Mouse (Mus musculus) cerebellum, adult 2 months (tissue): Measurements from ENCODE around the gene Acad10. TPM values are rescaled to one million over a fixed set of nuclear protein-coding genes. Genes with fewer than 3 reads are reported as not detected.

Experiments used
- DNase-seq, 2 experiments: peaks; one replicate each; pipeline ENCODE4 v3.0.0; 2021
- H3K27ac ChIP-seq: fragments of 200-500 bp; 2 replicates; pipeline ENCODE4 v1.5.1; 2012; ENCODE audit warnings: low read length, control low read depth, inconsistent platforms; ENCODE audit not compliant: insufficient read depth
- H3K27me3 ChIP-seq: fragments of 200-500 bp; 2 replicates; pipeline ENCODE4 v1.6.1; 2012; ENCODE audit warnings: inconsistent platforms, mild to moderate bottlenecking, low read length, moderate library complexity; ENCODE audit not compliant: control insufficient read depth, insufficient read depth
- H3K4me1 ChIP-seq: fragments of 200-500 bp; 2 replicates; pipeline ENCODE4 v1.6.1; 2011; ENCODE audit warnings: low read length; ENCODE audit not compliant: control insufficient read depth, insufficient read depth
- H3K4me3 ChIP-seq: fragments of 200-500 bp; replicated peaks from 2 replicates; pipeline ENCODE3; 2011; ENCODE audit warnings: mild to moderate bottlenecking, low read depth, low read length, control low read depth; ENCODE audit not compliant: insufficient read depth
- CTCF ChIP-seq: fragments of 200-500 bp; IDR thresholded peaks from 2 replicates; pipeline ENCODE4 v1.5.1; 2011; ENCODE audit warnings: low read depth, mild to moderate bottlenecking, control low read depth, low read length, moderate library complexity, borderline replicate concordance; ENCODE audit not compliant: insufficient read depth
- POLR2A ChIP-seq: fragments of 200-500 bp; IDR thresholded peaks from 2 replicates; pipeline ENCODE4 v1.6.1; 2011; ENCODE audit warnings: low read length, control low read depth, borderline replicate concordance; ENCODE audit not compliant: insufficient read depth
- WGBS: fragments of 180-500 bp; shearing (Covaris S2); methylation state at CpG from one replicate; pipeline ENCODE4 v1.1.7; 2018; 5-methylcytosine and 5-hydroxymethylcytosine counted together
- polyA plus RNA-seq: library from polyadenylated mRNA; depleted of rRNA; stranded (reverse); fragments of >200 nt; gene quantifications from 2 replicates; pipeline ENCODE4 v1.2.3, GENCODE M21; 2012; rRNA removed

The Acad10 gene
- 3.6 and 4.0 TPM in 2 replicates for polyA plus RNA-seq

GRCm38 (mm10) chr5:121660059-121660896 is at the start of gene Acad10, which contains the start of gene Brap:
Gene Acad10, minus strand, starts transcription at chr5:121660514.
Gene Brap, plus strand, starts transcription at chr5:121660563.
- H3K27me3 ChIP-seq, result no peaks in the 10 kb centered on the region
- WGBS, result under 1% methylated on average over 85 of the region's 85 CpGs
- DNase-seq, result peak; percentile 97
- TF ChIP-seq POLR2A (peak; percentile 98), CTCF (no peak)
- peak within 1 kb of the TSS; percentile 82 for H3K4me3 ChIP-seq
- H3K4me1 ChIP-seq, result peaks cover 8% of the 10 kb centered on the region; the same call in 1 of the 2 replicates
- H3K27ac ChIP-seq, result peak within 1 kb of the TSS; percentile 80

GRCm38 (mm10) chr5:121704512-121705248 is 44.4 kb upstream of the Acad10 start:
- peak overlapping the region; percentile 11 for H3K4me3 ChIP-seq
- H3K4me1 ChIP-seq, result no peaks in the 10 kb centered on the region
- no peak for DNase-seq
- H3K27ac ChIP-seq, result no peak overlapping the region
- no peaks in the 10 kb centered on the region for H3K27me3 ChIP-seq
- TF ChIP-seq POLR2A (no peak), CTCF (no peak)
- 7% methylated on average over 20 of the region's 20 CpGs for WGBS

GRCm38 (mm10) chr5:121703341-121703740 is 43.0 kb upstream of the Acad10 start:
- no peaks in the 10 kb centered on the region for H3K4me1 ChIP-seq
- no peak for TF ChIP-seq CTCF
- H3K4me3 ChIP-seq, result no peak overlapping the region
- no peaks in the 10 kb centered on the region for H3K27me3 ChIP-seq
- 60% methylated on average over 1 of the region's 1 CpGs for WGBS
- no peak overlapping the region for H3K27ac ChIP-seq
- no peak for DNase-seq

GRCm38 (mm10) chr5:121701111-121701769 is 40.9 kb upstream of the Acad10 start:
- no peak overlapping the region for H3K4me3 ChIP-seq
- H3K4me1 ChIP-seq, result no peaks in the 10 kb centered on the region
- no peak for DNase-seq
- no peaks in the 10 kb centered on the region for H3K27me3 ChIP-seq
- no peak overlapping the region for H3K27ac ChIP-seq
- no peak for TF ChIP-seq CTCF
- TF ChIP-seq POLR2A, result no peak
- 77% methylated on average over 8 of the region's 8 CpGs for WGBS

GRCm38 (mm10) chr5:121700496-121700895 is 40.2 kb upstream of the Acad10 start:
- WGBS, result 18% methylated on average over 11 of the region's 11 CpGs
- Histone ChIP-seq H3K27me3 (no peaks in the 10 kb centered on the region), H3K4me1 (no peaks in the 10 kb centered on the region), H3K4me3 (no peak overlapping the region), H3K27ac (no peak overlapping the region)
- no peak for DNase-seq
- TF ChIP-seq CTCF, result no peak
- no peak for TF ChIP-seq POLR2A

GRCm38 (mm10) chr5:121699891-121700290 is 39.6 kb upstream of the Acad10 start:
- Histone ChIP-seq H3K4me3 (no peak overlapping the region), H3K27me3 (no peaks in the 10 kb centered on the region), H3K27ac (no peak overlapping the region), H3K4me1 (no peaks in the 10 kb centered on the region)
- WGBS, result 75% methylated on average over 5 of the region's 5 CpGs
- TF ChIP-seq POLR2A (no peak), CTCF (no peak)
- no peak for DNase-seq

- TF ChIP-seq POLR2A (no peak), CTCF (no peak)
- H3K4me1 ChIP-seq, result no peaks in the 10 kb centered on the region
- DNase-seq, result no peak
- no peak overlapping the region for H3K4me3 ChIP-seq
- 47% methylated on average over 6 of the region's 6 CpGs for WGBS
- H3K27ac ChIP-seq, result no peak overlapping the region
- no peaks in the 10 kb centered on the region for H3K27me3 ChIP-seq
These were observed 36.4 kb upstream of the Acad10 start for GRCm38 (mm10) chr5:121696761-121697160.
